Mouse (Mus musculus) gastrocnemius, postnatal 36 days (tissue): ENCODE measurements around the gene Brk1. TPM values are rescaled to one million over a fixed set of nuclear protein-coding genes. Genes with fewer than 3 reads are reported as not detected.

Source experiments
- DNase-seq, 2 experiments: peaks; one replicate each; pipeline ENCODE4 v3.0.0; 2022
- intact Hi-C: fragments of 180-260 bp; cut with DNase I; formaldehyde crosslinking; loops from one replicate; pipeline ENCODE4 v1.15.1; 2025
- total RNA-seq, 2 experiments: library from RNA; stranded (reverse); gene quantifications; 2 replicates each; pipeline ENCODE4 v1.2.3; 2021

The Brk1 gene
- total RNA-seq, 2 experiments from 2014 or later = 36.3 to 37.5 TPM

GRCm38 (mm10) chr6:113656847-113657246, 52.3 kb downstream of the Brk1 start:
- no peak for DNase-seq
- intact Hi-C loops = no loop called here

GRCm38 (mm10) chr6:113658226-113658625, 53.7 kb downstream of the Brk1 start:
- intact Hi-C loops = no loop called here
- DNase-seq = no peak

- no peak for DNase-seq
- intact Hi-C loops = no loop called here
Measured at GRCm38 (mm10) chr6:113659648-113660491, 55.3 kb downstream of the Brk1 start.

- no peak for DNase-seq
- intact Hi-C loops = no loop called here
Measured at GRCm38 (mm10) chr6:113660492-113661352, 56.1 kb downstream of the Brk1 start.

GRCm38 (mm10) chr6:113661353-113662241, 57.0 kb downstream of the Brk1 start:
- peak; percentile 25 to 39 for DNase-seq
- intact Hi-C loops = no loop called here

GRCm38 (mm10) chr6:113662964-113663700, 58.6 kb downstream of the Brk1 start:
- DNase-seq = no peak

GRCm38 (mm10) chr6:113664305-113664704, 59.7 kb downstream of the Brk1 start:
- intact Hi-C loops = no loop called here
- no peak for DNase-seq

More at GRCm38 (mm10) chr6:113662964-113663700, 58.6 kb downstream of the Brk1 start:
- intact Hi-C loops = no loop called here

Other genes with a start within 250 kb of the Brk1 start
- 10 to 100 TPM; 11.5 to 13.3 TPM for gene Tada3, start 226.9 kb upstream of the Brk1 start, total RNA-seq
- gene Arpc4, start 226.7 kb upstream of the Brk1 start, total RNA-seq = 10 to 100 TPM; 49.1 to 50.7 TPM
- gene Ttll3, start 215.5 kb upstream of the Brk1 start, total RNA-seq = under 1 TPM; 0.42 to 0.66 TPM
- gene Rpusd3, start 185.4 kb upstream of the Brk1 start, total RNA-seq = 1 to 10 TPM; 8.1 to 8.9 TPM
- gene Cidec, start 169.0 kb upstream of the Brk1 start, total RNA-seq = 10 to 100 TPM in 1 of 2 experiments, 1 to 10 TPM in 1; 3.7 to 14.3 TPM
- 10 to 100 TPM; 24.8 to 27.9 TPM for gene Jagn1, start 162.2 kb upstream of the Brk1 start, total RNA-seq
- under 1 TPM; 0.13 to 0.15 TPM for gene Il17re, start 146.3 kb upstream of the Brk1 start, total RNA-seq
- gene Il17rc, start 133.3 kb upstream of the Brk1 start, total RNA-seq = 1 to 10 TPM; 3.8 to 5.1 TPM
- 10 to 100 TPM; 39.1 to 49.8 TPM for gene Creld1, start 121.5 kb upstream of the Brk1 start, total RNA-seq
- not detected for gene Prrt3, start 102.8 kb upstream of the Brk1 start, total RNA-seq
- 10 to 100 TPM; 52.9 to 55.7 TPM for gene Emc3, start 73.1 kb upstream of the Brk1 start, total RNA-seq
- under 1 TPM; 0.20 to 0.30 TPM for gene Fancd2, start 73.1 kb upstream of the Brk1 start, total RNA-seq
- gene Fancd2os, start 4.1 kb upstream of the Brk1 start, total RNA-seq = not detected
- 1 to 10 TPM; 3.5 to 4.5 TPM for gene Vhl, start 19.2 kb downstream of the Brk1 start, total RNA-seq
- 1 to 10 TPM; 3.1 to 3.9 TPM for gene Irak2, start 33.7 kb downstream of the Brk1 start, total RNA-seq
- gene Tatdn2, start 92.3 kb downstream of the Brk1 start, total RNA-seq = 10 to 100 TPM; 30.5 to 39.6 TPM
- not detected for gene Ghrl, start 115.1 kb downstream of the Brk1 start, total RNA-seq
- 10 to 100 TPM; 61.1 to 64.3 TPM for gene Sec13, start 136.0 kb downstream of the Brk1 start, total RNA-seq